Mouse (Mus musculus): ENCODE measurements around the gene Acads. TPM values are rescaled to one million over a fixed set of nuclear protein-coding genes. Genes with fewer than 3 reads are reported as not detected.

Gene Acads
- 310 and 336 TPM in 2 replicates for polyA plus RNA-seq (2012; rRNA removed)

DNA sequence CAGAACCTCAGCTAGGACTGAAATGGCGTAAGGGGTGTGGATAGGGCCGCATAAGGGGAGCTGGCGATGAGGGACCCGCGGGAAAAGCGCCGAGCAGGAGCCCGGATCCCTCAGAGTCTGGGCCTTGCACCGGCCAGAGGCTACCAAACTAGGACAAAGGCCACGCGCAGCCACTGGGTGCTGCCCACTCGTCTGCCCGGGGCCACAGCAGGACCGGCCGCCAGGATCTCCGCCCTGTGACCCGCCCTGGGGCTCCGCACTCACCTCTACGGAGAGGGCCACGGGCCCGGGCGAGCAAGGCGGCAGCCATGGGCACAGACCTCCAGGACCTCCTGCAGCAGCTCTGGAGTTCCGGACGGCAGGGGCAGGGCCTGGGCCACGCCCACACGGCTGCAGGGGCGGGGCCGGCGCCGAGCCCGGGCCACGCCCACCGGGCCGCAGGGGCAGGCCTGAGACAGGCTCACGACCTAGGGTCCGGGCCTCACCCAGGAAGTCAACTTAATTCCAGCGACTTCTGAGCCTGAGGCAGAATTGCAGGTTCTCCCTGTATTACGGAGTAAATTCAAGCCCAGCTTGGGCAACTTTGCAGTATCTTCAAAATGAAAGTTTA is at the start of gene Acads:
Gene Acads, minus strand, starts transcription at position 386 of the 610 bp plus-strand sequence.

DNA sequence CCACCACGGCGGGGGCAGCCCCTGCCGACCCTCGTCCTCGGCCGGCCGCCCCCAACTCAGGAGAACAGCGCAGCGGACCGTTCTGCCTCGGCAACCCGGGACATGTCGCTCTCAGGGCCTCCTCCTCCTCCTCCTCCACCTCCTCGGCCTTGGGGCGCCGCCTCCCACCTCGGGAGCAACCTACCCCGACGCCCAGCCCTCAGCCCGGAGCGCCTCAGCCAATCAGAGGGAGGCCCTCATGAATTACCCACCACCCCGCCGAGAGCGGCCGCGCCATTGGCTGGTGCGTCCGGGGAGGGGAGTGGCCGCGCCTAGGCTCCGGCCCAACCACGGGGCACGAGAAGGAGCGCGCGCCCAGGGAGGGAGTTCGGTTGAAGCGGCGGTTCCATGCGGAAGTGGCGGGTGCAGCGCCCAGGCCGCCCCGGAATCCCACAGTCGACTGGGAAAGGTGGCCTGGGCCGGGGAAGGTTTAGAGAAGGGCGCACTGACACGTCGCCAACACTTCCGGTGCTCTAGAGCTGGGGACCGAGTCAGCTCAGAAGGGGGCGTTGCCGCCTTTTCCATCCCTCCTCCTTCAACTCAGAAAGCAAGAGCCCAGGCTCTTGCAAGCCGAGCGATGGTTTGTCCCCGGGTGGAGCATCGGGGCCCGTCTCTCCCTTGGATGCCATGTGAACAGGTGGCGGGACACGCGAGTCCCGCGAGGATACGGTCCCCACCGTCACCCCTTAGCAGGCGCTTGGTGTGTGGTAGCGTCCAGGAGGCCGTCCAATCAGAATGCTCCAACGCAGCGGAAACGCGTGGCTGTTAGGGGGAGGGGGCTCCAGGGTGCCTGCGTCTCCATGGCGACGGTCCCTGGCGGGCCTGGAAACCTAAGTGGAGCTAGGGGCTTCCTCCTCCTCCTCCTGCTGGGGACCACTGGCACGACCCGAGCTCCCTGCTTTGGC is 39.2 kb upstream of the Acads start, which contains the start of gene Mlec:
Gene Mlec, minus strand, starts transcription at position 140 of the 944 bp plus-strand sequence.

GRCm38 (mm10) chr5:115134234-115135165 is 15.4 kb upstream of the Acads start, which contains the start of gene Unc119b:
TSS of gene Unc119b (minus strand) at chr5:115134975.

GRCm38 (mm10) chr5:115098195-115098594 is 21.0 kb downstream of the Acads start, which contains the start of gene Gm10401:
TSS of gene Gm10401 (minus strand) at chr5:115098295.

Other genes with a start within 250 kb of the Acads start
- gene Oasl2, start 222.4 kb downstream of the Acads start, polyA plus RNA-seq (2012; rRNA removed): 6.3 and 8.6 TPM in 2 replicates
- 24.7 and 50.4 TPM in 2 replicates for gene Oasl1, start 196.1 kb downstream of the Acads start, polyA plus RNA-seq (2012; rRNA removed)
- gene 2210016L21Rik, start 177.2 kb downstream of the Acads start, polyA plus RNA-seq (2012; rRNA removed): 19.6 and 21.7 TPM in 2 replicates
- 16.8 and 18.4 TPM in 2 replicates for gene Hnf1a, start 148.3 kb downstream of the Acads start, polyA plus RNA-seq (2012; rRNA removed)
- 72.4 and 89.9 TPM in 2 replicates for gene Sppl3, start 108.2 kb downstream of the Acads start, polyA plus RNA-seq (2012; rRNA removed)
- 0.30 TPM in 1 of 2 replicates, not detected in the other for gene Gm10401, start 21.1 kb downstream of the Acads start, polyA plus RNA-seq (2012; rRNA removed)
- gene Unc119b, start 15.6 kb upstream of the Acads start, polyA plus RNA-seq (2012; rRNA removed): 38.1 and 51.5 TPM in 2 replicates
- 77.3 and 100 TPM in 2 replicates for gene Mlec, start 38.8 kb upstream of the Acads start, polyA plus RNA-seq (2012; rRNA removed)
- gene Cabp1, start 75.0 kb upstream of the Acads start, polyA plus RNA-seq (2012; rRNA removed): 1.9 and 2.4 TPM in 2 replicates
- gene Pop5, start 116.5 kb upstream of the Acads start, polyA plus RNA-seq (2012; rRNA removed): 56.1 and 89.9 TPM in 2 replicates
- gene Rnf10, start 153.6 kb upstream of the Acads start, polyA plus RNA-seq (2012; rRNA removed): 145 and 168 TPM in 2 replicates
- 11.6 and 12.4 TPM in 2 replicates for gene Coq5, start 160.3 kb upstream of the Acads start, polyA plus RNA-seq (2012; rRNA removed)
- gene Dynll1, start 181.7 kb upstream of the Acads start, polyA plus RNA-seq (2012; rRNA removed): 361 and 421 TPM in 2 replicates
- 78.5 and 102 TPM in 2 replicates for gene Srsf9, start 207.8 kb upstream of the Acads start, polyA plus RNA-seq (2012; rRNA removed)
- gene Gatc, start 221.8 kb upstream of the Acads start, polyA plus RNA-seq (2012; rRNA removed): 6.6 and 8.4 TPM in 2 replicates
- 12.5 and 13.4 TPM in 2 replicates for gene Triap1, start 221.9 kb upstream of the Acads start, polyA plus RNA-seq (2012; rRNA removed)
- 6,572 and 7,327 TPM in 2 replicates for gene Cox6a1, start 229.6 kb upstream of the Acads start, polyA plus RNA-seq (2012; rRNA removed)

Data from colon, adult 2 months (tissue).